Mouse (Mus musculus) intestine, postnatal 0 days (tissue): ENCODE data around the gene Tlcd1. TPM values are rescaled to one million over a fixed set of nuclear protein-coding genes. Genes with fewer than 3 reads are reported as not detected.
"Not testable (repeated sequence)": the region's sequence is repeated elsewhere in the genome, so short reads cannot be mapped to it uniquely, and the experiment has no call there.

ENCODE experiments used
- ATAC-seq: fragments of 200-750 bp; cut with Nextera tagmentation; 2 replicates; pipeline ENCODE4 v1.8.0; 2017; ENCODE audit warnings: mild to moderate bottlenecking, moderate TSS enrichment, moderate library complexity
- H3K27ac ChIP-seq: fragments of 300-500 bp; sonication (generic); 2 replicates; pipeline ENCODE4 v1.5.1; 2014; ENCODE audit warnings: mild to moderate bottlenecking, low read depth, low read length, moderate library complexity
- H3K27me3 ChIP-seq: fragments of 300-500 bp; sonication (generic); replicated peaks from 2 replicates; pipeline ENCODE4 v1.6.1; 2014; ENCODE audit warnings: low read length, mixed read lengths; ENCODE audit not compliant: control insufficient read depth, insufficient read depth
- H3K36me3 ChIP-seq: fragments of 300-500 bp; sonication (generic); 2 replicates; pipeline ENCODE4 v1.6.1; 2014; ENCODE audit warnings: mild to moderate bottlenecking, moderate library complexity; ENCODE audit not compliant: control insufficient read depth, insufficient read depth
- H3K4me1 ChIP-seq: fragments of 300-500 bp; sonication (generic); replicated peaks from 2 replicates; pipeline ENCODE4 v1.6.1; 2014; ENCODE audit warnings: antibody characterized with exemption, low read length, mixed read lengths; ENCODE audit not compliant: control insufficient read depth, insufficient read depth
- H3K4me2 ChIP-seq: fragments of 300-500 bp; sonication (generic); replicated peaks from 2 replicates; pipeline ENCODE4 v1.6.1; 2014; ENCODE audit warnings: low read depth, mild to moderate bottlenecking, moderate library complexity
- H3K4me3 ChIP-seq: fragments of 300-500 bp; sonication (generic); 2 replicates; pipeline ENCODE4 v1.5.1; 2014; ENCODE audit warnings: low read depth, low read length
- H3K9ac ChIP-seq: fragments of 300-500 bp; sonication (generic); 2 replicates; pipeline ENCODE4 v1.6.1; 2014; ENCODE audit warnings: mild to moderate bottlenecking, low read depth, low read length
- H3K9me3 ChIP-seq: fragments of 300-500 bp; sonication (generic); 2 replicates; pipeline ENCODE4 v1.6.1; 2016; ENCODE audit warnings: mixed run types; ENCODE audit not compliant: control insufficient read depth
- CTCF ChIP-seq: sonication (generic); IDR thresholded peaks from 2 replicates; pipeline ENCODE4 v1.5.1; 2016; ENCODE audit warnings: low read depth, mild to moderate bottlenecking, control low read depth, antibody characterized with exemption, moderate library complexity
- WGBS: fragments of 180-500 bp; shearing (Covaris S2); extraction: QIAGEN DNeasy Blood & Tissue Kit; methylation state at CpG from one replicate; pipeline ENCODE4 v1.1.7; 2014; 5-methylcytosine and 5-hydroxymethylcytosine counted together
- polyA plus RNA-seq: library from polyadenylated mRNA; unstranded; fragments of >200 nt; fragmentation: Nextera tagmentation; extraction: Ambion mirVana; gene quantifications from 2 replicates; pipeline ENCODE4 v1.2.1, GENCODE M21; 2015

Gene Tlcd1
- polyA plus RNA-seq, 1 experiment from 2014 or later = 14.1 TPM

GRCm38 (mm10) chr11:78182450-78182849, 5.9 kb downstream of the Tlcd1 start:
- no peak for TF ChIP-seq CTCF
- Histone ChIP-seq H3K4me2 (peak overlapping the region; percentile 79), H3K36me3 (peaks cover 19% of the 10 kb centered on the region), H3K4me3 (peak overlapping the region; percentile 93), H3K27ac (no peak overlapping the region), H3K9me3 (no peaks in the 10 kb centered on the region), H3K9ac (peak overlapping the region; percentile 77; the same call in 1 of the 2 replicates), H3K4me1 (no peaks in the 10 kb centered on the region), H3K27me3 (no peaks in the 10 kb centered on the region)
- 1% methylated on average over 7 of the region's 7 CpGs for WGBS
- ATAC-seq = no peak

- Histone ChIP-seq H3K4me1 (no peaks in the 10 kb centered on the region), H3K4me3 (peak within 1 kb of the TSS; percentile 93), H3K27me3 (no peaks in the 10 kb centered on the region), H3K9ac (peak within 1 kb of the TSS; percentile 77), H3K27ac (peak within 1 kb of the TSS; percentile 82), H3K4me2 (peak within 1 kb of the TSS; percentile 79), H3K36me3 (peaks cover 19% of the 10 kb centered on the region), H3K9me3 (no peaks in the 10 kb centered on the region)
- peak; percentile 83 for ATAC-seq
- peak; percentile 62 for TF ChIP-seq CTCF
- under 1% methylated on average over 38 of the region's 38 CpGs for WGBS
Measured at GRCm38 (mm10) chr11:78182961-78183844, 6.7 kb downstream of the Tlcd1 start, which contains the start of gene Rpl23a. Gene Rpl23a (minus strand): TSS chr11:78183584.

GRCm38 (mm10) chr11:78183884-78184514, 7.5 kb downstream of the Tlcd1 start:
- no peaks in the 10 kb centered on the region for H3K27me3 ChIP-seq
- TF ChIP-seq CTCF = no peak
- no peak overlapping the region for H3K9ac ChIP-seq
- H3K4me2 ChIP-seq = peak overlapping the region; percentile 79
- H3K9me3 ChIP-seq = no peaks in the 10 kb centered on the region
- H3K36me3 ChIP-seq = peaks cover 19% of the 10 kb centered on the region
- WGBS = 46% methylated on average over 10 of the region's 10 CpGs
- peak overlapping the region; percentile 93 for H3K4me3 ChIP-seq
- H3K4me1 ChIP-seq = no peaks in the 10 kb centered on the region
- no peak for ATAC-seq
- no peak overlapping the region for H3K27ac ChIP-seq

- not testable (repeated sequence) for H3K27ac ChIP-seq, H3K4me1 ChIP-seq, H3K9ac ChIP-seq, ATAC-seq, H3K9me3 ChIP-seq, H3K27me3 ChIP-seq, H3K4me2 ChIP-seq, H3K4me3 ChIP-seq
- 88% methylated on average over 6 of the region's 6 CpGs for WGBS
- peaks cover 15% of the 10 kb centered on the region for H3K36me3 ChIP-seq
Measured at GRCm38 (mm10) chr11:78184702-78185101, 8.2 kb downstream of the Tlcd1 start.

- no peaks in the 10 kb centered on the region for H3K9me3 ChIP-seq
- WGBS = 1% methylated on average over 71 of the region's 80 CpGs
- H3K9ac ChIP-seq = peak within 1 kb of the TSS; percentile 78
- H3K27me3 ChIP-seq = peaks cover 3% of the 10 kb centered on the region; the same call in 1 of the 2 replicates
- ATAC-seq = peak; percentile 39
- peaks cover 5% of the 10 kb centered on the region; the same call in 1 of the 2 replicates for H3K4me1 ChIP-seq
- peak within 1 kb of the TSS; percentile 85 for H3K27ac ChIP-seq
- no peak for TF ChIP-seq CTCF
- peak within 1 kb of the TSS; percentile 94 for H3K4me2 ChIP-seq
- no peaks in the 10 kb centered on the region for H3K36me3 ChIP-seq
- peak within 1 kb of the TSS; percentile 68 for H3K4me3 ChIP-seq
Measured at GRCm38 (mm10) chr11:78188331-78189233, 12.1 kb downstream of the Tlcd1 start, which contains the start of gene Rab34. Gene Rab34 (plus strand): TSS chr11:78188430.
